ENCODE assay signal across 14 mouse cellular contexts in the genomic region with DNA sequence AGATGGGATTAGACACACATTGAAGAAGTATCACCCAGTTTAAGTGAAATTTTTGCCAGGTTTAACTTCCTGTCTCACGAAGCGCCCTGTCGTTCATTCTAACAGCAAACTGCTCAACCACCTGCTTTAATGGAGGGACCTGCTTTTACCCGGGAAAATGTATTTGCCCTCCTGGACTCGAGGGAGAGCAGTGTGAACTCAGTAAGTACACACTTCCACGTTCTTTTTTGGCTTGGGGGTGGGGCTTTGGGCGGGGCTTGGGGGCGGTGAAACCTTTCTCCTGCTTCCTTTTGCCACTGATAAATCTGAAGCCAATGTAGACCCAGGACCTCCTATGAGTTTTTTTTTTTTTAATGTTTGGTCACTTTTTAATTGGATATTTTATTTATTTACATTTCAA. TPM values are rescaled to one million over a fixed set of nuclear protein-coding genes. Genes with fewer than 3 reads are reported as not detected.
DNase-seq lines count a peak whose midpoint lies in the region; ATAC-seq and TF ChIP-seq lines count a peak whose summit lies in the region.
"Had no signal": no experiment of that assay in that cellular context is flagged by ENCODE, and none has a peak within 500 bp of the region (broad histone marks: within the 10 kb centered on the region; RNA-seq: fewer than 3 reads in every experiment).

No protein-coding gene starts in this region.

- no peaks in the 10 kb centered on the region for H3K36me3 ChIP-seq in hindbrain, embryonic 15.5 days
- no peaks in the 10 kb centered on the region for H3K36me3 ChIP-seq in hindbrain, postnatal 0 days (ENCODE audit: insufficient read depth, low read length)
- H3K36me3 ChIP-seq in embryonic facial prominence, embryonic 14.5 days (ENCODE audit: control insufficient read depth, insufficient read depth, low read length), result no peaks in the 10 kb centered on the region
- H3K36me3 ChIP-seq in neural tube, embryonic 15.5 days, result no peaks in the 10 kb centered on the region

- H3K4me1 ChIP-seq in hindbrain, embryonic 15.5 days (replicated peaks), result peaks cover 6% of the 10 kb centered on the region; the same call in 1 of the 2 replicates
- no peaks in the 10 kb centered on the region for H3K4me1 ChIP-seq in hindbrain, postnatal 0 days (ENCODE audit: insufficient read depth, low read length)
- 0 out of 2 replicates have a peak, but pooled peaks cover 13% of the 10 kb centered on the region for H3K4me1 ChIP-seq in embryonic facial prominence, embryonic 14.5 days (ENCODE audit: control insufficient read depth, insufficient read depth, low read length)
- H3K4me1 ChIP-seq in neural tube, embryonic 15.5 days, result no peaks in the 10 kb centered on the region

- H3K27ac ChIP-seq in hindbrain, embryonic 15.5 days (replicated peaks), result no peak overlapping the region
- no peak overlapping the region for H3K27ac ChIP-seq in hindbrain, postnatal 0 days
- H3K27ac ChIP-seq in embryonic facial prominence, embryonic 14.5 days (replicated peaks; ENCODE audit: low read depth, low read length), result no peak overlapping the region
- H3K27ac ChIP-seq in neural tube, embryonic 15.5 days (replicated peaks), result no peak overlapping the region

- no peaks in the 10 kb centered on the region for H3K27me3 ChIP-seq in hindbrain, embryonic 15.5 days
- H3K27me3 ChIP-seq in hindbrain, postnatal 0 days (ENCODE audit: insufficient read depth, low read length), result no peaks in the 10 kb centered on the region
- H3K27me3 ChIP-seq in embryonic facial prominence, embryonic 14.5 days (replicated peaks; ENCODE audit: control insufficient read depth, insufficient read depth, low read length), result no peaks in the 10 kb centered on the region
- no peaks in the 10 kb centered on the region for H3K27me3 ChIP-seq in neural tube, embryonic 15.5 days (replicated peaks)
- H3K27me3 ChIP-seq: CH12.LX had no signal

- no peak overlapping the region for H3K9ac ChIP-seq in hindbrain, embryonic 15.5 days
- H3K9ac ChIP-seq in hindbrain, postnatal 0 days (replicated peaks; ENCODE audit: low read length), result no peak overlapping the region
- no peak overlapping the region for H3K9ac ChIP-seq in embryonic facial prominence, embryonic 14.5 days (ENCODE audit: low read depth, low read length)
- H3K9ac ChIP-seq in neural tube, embryonic 15.5 days (replicated peaks), result no peak overlapping the region

- H3K4me3 ChIP-seq in hindbrain, embryonic 15.5 days, result no peak overlapping the region
- no peak overlapping the region for H3K4me3 ChIP-seq in hindbrain, postnatal 0 days (ENCODE audit: low read length)
- H3K4me3 ChIP-seq in embryonic facial prominence, embryonic 14.5 days (ENCODE audit: low read depth, low read length), result peak overlapping the region; percentile 10; the same call in 1 of the 2 replicates
- no peak overlapping the region for H3K4me3 ChIP-seq in neural tube, embryonic 15.5 days (replicated peaks)

- no peaks in the 10 kb centered on the region for H3K9me3 ChIP-seq in hindbrain, embryonic 15.5 days
- no peaks in the 10 kb centered on the region for H3K9me3 ChIP-seq in hindbrain, postnatal 0 days (ENCODE audit: low read length)
- H3K9me3 ChIP-seq in embryonic facial prominence, embryonic 14.5 days (ENCODE audit: control insufficient read depth, low read length), result no peaks in the 10 kb centered on the region
- no peaks in the 10 kb centered on the region for H3K9me3 ChIP-seq in neural tube, embryonic 15.5 days (replicated peaks)

- H3K4me2 ChIP-seq in hindbrain, embryonic 15.5 days, result peak overlapping the region; percentile 32; the same call in 1 of the 2 replicates
- H3K4me2 ChIP-seq in hindbrain, postnatal 0 days (ENCODE audit: low read depth, low read length), result no peak overlapping the region
- H3K4me2 ChIP-seq in embryonic facial prominence, embryonic 14.5 days (ENCODE audit: low read depth, low read length), result peak overlapping the region; percentile 33
- H3K4me2 ChIP-seq in neural tube, embryonic 15.5 days, result no peak overlapping the region

- no peak for DNase-seq in hindbrain, postnatal 0 days (ENCODE audit: low spot score)
- peak; percentile 63 for DNase-seq in ES-CJ7 (ENCODE audit: low read depth, low spot score)
- DNase-seq in embryonic facial prominence, embryonic 14.5 days (ENCODE audit: low spot score), result no peak
- DNase-seq in liver, result peak; percentile 27
- DNase-seq in neural tube, embryonic 10.5 days (ENCODE audit: extremely low spot score, low spot score), result no peak
- DNase-seq in spleen, adult 18-20 months, result no peak
- DNase-seq: cerebellum, adult 11 months; gastrocnemius, postnatal 36 days; lung, postnatal 4 days had no signal

- 28% methylated on average over 8 of the region's 8 CpGs for WGBS in hindbrain, embryonic 15.5 days
- WGBS in hindbrain, postnatal 0 days, result 30% methylated on average over 8 of the region's 8 CpGs
- WGBS in embryonic facial prominence, embryonic 14.5 days, result 21% methylated on average over 8 of the region's 8 CpGs
- WGBS in neural tube, embryonic 15.5 days, result 33% methylated on average over 8 of the region's 8 CpGs

- no peak for TF ChIP-seq CTCF in hindbrain, postnatal 0 days (IDR thresholded peaks at IDR 0.05; ENCODE audit: low read depth)

- no peak for ATAC-seq in hindbrain, embryonic 15.5 days (ENCODE audit: low FRiP score, low read depth)
- ATAC-seq in hindbrain, postnatal 0 days, result no peak
- no peak for ATAC-seq in embryonic facial prominence, embryonic 14.5 days (ENCODE audit: low read depth)
- ATAC-seq in neural tube, embryonic 15.5 days (ENCODE audit: low FRiP score), result no peak

RNA-seq across cellular contexts. Expression of gene Wif1, which starts 56.2 kb away (rescaled TPM):
- 5.7 and 7.1 TPM in 2 replicates for polyA plus RNA-seq in hindbrain, embryonic 15.5 days (2015; fragmentation: Nextera tagmentation; extraction: Ambion mirVana)
- 5.4 and 6.4 TPM in 2 replicates for total RNA-seq in hindbrain, postnatal 0 days (2014; rRNA removed)
- polyA plus RNA-seq in hindbrain, postnatal 0 days (2015; fragmentation: Nextera tagmentation; extraction: Ambion mirVana), result 9.4 and 11.7 TPM in 2 replicates
- polyA plus RNA-seq in embryonic facial prominence, embryonic 14.5 days (2014; fragmentation: Nextera tagmentation; extraction: Ambion mirVana), result 64.6 and 68.3 TPM in 2 replicates
- 4.3 and 7.4 TPM in 2 replicates for polyA plus RNA-seq in neural tube, embryonic 15.5 days (2015; fragmentation: Nextera tagmentation; extraction: Ambion mirVana)
- total RNA-seq: CH12.LX; neutrophil, adult 5-6 weeks had no signal
- polyA plus RNA-seq: spleen, adult 2 months had no signal

Comparison
In these comparisons a context has a peak if more than half of its experiments do, and no peak if none do; other contexts are left out.
1. H3K4me2 ChIP-seq: peak in hindbrain, embryonic 15.5 days (single experiment) and embryonic facial prominence, embryonic 14.5 days (single experiment); none in hindbrain, postnatal 0 days (single experiment) and neural tube, embryonic 15.5 days (single experiment).
2. DNase-seq: peak in ES-CJ7 (single experiment) and liver (single experiment); none in hindbrain, postnatal 0 days (single experiment), embryonic facial prominence, embryonic 14.5 days (single experiment), neural tube, embryonic 10.5 days (single experiment) and spleen, adult 18-20 months (0 of 2).